Mouse (Mus musculus) CH12F3 (cell line): Measurements from ENCODE around the gene Derl3.

ENCODE experiments used
- in situ Hi-C: fragments of 300-500 bp; cut with MboI; formaldehyde crosslinking; loops from 2 replicates; pipeline ENCODE4 v1.14.3; 2020; ENCODE audit warnings: low sequenced_read_pairs

The Derl3 gene

DNA sequence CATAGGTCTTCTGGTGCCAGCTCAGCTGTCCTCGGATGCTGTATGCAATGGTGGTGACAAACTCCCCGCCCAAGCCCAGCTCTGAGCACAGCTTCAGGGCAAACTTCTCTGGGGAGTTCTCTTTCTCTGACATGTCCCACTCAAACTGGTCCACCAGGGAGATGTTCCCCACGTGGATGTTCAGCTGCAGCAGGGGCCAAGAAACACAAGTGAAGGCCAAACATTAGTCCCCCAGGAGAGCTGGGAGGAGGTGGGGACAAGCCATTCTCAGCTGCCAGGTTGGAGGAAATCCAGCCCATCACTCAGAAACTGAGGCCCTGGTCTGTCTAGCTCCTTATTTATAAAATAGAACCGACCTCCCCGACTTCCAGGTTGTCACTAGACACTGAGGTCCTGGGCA, 11.2 kb downstream of the Derl3 start:
- in situ Hi-C loops = no loop called here

DNA sequence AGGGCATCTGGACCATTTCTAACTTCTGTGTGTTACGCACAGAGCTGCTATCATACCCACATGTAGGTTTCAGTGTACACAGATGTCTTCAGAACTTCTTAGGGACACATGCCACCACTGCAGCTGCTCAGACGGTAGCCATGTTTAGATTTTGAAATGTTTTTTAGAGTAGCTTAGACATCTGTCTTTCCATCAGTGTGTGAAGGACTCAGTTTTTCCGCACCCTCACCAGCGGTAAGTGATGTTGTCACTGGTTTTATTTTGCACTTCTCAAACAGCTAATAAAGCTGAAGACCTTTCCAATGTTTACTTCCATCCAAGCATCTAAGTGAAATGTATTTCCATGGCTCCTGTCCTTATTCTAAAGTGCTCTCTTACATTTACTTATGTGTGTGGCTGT, 13.7 kb downstream of the Derl3 start:
- in situ Hi-C loops = no loop called here

DNA sequence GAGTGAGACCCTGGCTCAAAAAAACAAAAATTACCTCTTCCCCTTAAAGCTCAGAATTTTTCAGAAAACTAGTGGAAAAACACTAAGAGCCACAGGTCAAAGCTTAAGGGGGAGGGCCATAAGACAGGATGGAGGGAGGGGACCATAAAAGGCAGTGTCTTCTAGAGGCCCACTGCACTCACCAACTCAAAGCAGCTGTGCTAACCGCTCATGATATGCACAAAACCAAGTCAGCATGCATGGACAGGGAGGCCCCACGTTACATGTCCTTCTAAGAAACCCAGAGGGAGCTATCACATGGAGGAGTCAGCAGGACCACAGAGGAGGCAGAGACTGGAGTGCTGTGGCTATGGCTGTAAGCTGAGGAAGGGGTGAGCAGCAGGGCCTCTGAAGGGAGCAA, 17.5 kb downstream of the Derl3 start:
- in situ Hi-C loops = no loop called here

DNA sequence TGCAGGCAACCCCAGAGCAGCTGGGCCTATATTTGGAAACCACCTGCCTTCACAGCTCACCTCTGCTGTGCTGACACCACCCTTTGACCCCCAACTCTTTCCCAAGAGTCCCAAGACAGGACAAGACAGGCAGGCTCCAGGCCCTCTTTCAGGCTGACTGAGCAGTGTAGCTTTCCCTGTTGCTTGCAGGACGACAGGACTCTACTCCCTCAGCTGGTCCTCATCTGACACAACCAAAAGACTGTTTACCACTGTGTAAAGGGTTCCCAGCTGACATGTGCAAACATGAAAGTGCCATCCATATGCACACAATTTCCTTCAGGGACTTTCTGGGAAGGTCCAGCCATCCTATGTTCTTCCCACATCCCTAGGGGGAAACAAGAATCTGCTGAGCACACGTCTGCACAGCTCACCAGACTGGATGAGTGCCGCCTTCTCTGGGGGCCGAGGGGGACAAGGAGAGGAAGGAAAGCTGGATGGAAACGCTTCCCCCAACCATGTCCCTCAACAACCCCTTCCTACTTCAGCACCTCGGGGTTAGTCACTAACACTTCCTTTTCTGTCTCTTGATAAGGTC, 19.9 kb downstream of the Derl3 start:
- in situ Hi-C loops = no loop called here

DNA sequence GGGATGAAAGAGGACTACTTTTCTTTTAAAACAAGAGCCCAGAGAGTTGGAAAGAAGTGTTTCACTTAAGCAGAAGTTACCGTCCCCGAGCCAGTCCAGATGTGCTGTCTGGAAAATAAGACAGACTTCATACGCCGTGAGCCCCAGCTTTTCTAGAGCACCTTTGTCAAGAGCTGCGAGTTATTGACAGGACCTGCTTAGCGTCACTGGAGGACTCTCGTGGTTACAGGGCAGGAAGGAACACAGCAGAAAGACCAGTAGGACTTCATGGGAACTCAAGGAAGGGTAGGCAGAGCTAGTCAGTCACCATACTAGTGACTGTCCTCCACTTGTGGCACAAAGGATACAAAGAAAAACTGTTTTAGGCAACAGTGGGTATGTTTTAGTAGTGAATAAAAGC, 22.3 kb downstream of the Derl3 start:
- in situ Hi-C loops = no loop called here

DNA sequence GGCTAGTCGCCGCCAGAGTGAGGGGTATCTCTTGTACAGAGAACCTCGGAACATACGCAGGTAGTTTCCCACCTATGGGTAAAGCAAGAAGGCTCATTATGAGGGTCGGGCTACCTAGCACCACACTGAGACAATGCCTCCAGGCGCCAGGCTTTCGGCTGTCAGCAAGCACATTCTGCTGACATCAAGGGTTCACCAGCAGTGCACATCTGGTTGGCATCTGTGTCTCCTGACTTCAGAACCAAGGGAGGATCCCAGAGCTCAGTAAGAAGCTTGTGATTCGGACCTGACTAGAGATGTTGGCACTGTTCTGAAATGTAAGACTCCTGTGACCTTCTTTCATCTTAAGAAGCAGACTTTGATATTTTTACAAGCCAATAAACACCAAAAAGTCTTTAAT, 23.6 kb downstream of the Derl3 start:
- in situ Hi-C loops = no loop called here

DNA sequence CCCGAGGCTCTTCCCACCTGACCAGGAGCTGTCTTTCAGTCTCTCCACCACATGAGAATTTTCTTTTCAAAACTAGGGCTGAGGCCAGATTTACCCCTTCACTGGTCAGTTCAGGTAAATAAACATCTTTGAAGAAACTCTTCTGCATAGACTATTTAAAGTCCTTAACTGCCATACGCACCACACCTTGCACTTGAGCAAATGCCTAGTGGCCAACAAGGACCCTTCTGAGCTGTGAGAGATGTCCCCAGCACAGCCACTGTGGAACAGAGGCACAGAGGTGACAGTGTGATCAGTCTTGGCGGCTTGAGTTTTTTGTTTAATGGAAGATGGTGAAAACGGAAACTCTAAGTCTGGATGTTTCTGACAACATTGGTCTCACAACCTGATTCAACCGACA, 25.8 kb downstream of the Derl3 start:
- in situ Hi-C loops = no loop called here

DNA sequence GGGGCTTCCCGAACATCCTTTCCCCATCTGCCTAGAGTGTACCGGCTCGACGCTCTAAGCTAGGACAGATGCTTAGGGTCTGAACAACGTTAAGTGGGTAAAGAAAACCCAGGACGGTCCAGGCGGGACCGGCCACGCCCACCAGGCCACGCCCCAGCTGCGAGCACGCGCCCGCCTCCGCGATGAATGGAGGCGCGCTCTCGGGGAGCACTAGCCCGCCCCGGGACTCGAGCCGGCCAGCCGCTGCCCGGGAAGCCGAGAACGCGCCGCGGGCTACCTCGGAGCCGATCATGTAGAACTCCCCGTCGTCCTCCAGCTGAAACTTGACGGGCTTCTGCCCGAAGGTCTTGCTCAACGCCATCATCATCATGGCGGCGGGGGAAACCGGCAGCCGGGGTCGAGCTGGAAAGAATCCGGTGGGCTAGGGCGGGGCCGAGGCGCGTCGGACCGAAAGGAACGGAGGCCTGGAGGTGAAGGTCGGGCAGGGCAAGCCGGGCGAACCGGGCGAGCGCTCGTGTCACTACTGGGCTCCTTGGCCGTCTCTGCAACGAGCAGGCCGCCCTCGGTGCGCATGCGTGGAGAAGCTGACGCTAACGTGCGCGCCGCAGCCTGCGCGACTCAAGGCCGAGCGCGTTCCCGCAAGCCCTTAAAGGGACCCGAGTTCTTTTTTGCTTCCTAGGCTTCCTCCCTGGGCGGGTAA, 28.0 kb downstream of the Derl3 start, which contains the start of gene Smarcb1:
Smarcb1 (minus strand) TSS at position 592 of the 700 bp plus-strand sequence.
- in situ Hi-C loops = no loop called here

DNA sequence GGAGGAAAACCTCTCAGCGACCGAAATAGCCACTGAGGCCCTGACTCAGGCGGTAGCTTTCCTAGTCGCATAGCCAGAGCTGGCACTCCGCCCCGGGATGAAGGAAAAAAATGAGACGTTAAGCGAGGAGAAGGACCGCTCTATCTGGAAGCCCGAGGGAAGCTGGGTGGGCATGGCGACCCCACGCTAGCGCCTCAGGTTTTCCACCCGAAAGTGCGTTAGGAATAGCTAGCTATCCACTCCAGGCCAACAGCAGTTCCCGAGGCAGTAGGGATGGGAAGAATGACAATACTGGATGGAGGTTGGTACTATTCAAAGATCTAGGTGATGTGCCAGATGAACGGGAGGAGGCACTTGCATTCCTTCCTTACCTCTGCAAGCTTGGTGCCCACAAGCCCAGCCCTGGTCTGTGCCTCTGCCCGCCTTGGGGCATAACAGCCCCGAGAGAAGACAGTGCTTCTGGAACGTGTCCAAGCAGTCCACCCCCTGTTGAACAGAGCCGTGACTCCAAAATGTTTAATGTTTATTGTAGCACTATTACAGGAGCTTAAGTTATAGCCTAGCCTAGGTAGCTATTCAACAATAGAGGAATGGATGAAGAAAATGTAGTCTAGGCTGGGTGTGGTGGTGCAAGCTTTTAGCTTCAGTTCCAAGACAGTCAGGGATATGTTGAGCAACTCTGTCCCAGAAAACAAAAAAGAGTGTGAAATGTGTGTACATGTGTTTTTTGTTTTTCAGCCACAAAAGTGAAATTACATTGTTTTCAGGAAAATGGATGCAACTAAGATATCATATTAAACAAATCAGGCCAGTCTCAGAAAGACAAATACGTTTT, 28.7 kb downstream of the Derl3 start:
- in situ Hi-C loops = no loop called here

DNA sequence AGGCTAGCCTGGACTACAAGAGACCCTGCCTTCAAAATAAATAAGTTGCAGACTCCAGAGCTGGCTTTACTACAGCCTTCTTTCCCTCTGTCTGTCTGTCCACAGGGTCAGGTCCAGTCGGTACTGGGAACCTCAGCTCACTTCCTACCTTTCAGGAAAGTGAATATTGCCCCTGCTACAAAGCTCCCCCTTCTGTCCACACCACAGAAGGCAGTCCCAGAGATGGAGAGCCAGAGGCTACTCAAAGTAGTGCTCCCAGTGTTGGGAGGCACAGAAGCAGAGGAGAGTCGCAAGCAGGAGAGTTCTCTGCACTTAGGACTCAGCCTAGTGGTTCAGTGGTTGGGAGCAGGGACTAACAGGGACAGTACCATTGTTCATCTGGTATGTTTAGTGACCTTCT, 31.1 kb downstream of the Derl3 start:
- in situ Hi-C loops = no loop called here

DNA sequence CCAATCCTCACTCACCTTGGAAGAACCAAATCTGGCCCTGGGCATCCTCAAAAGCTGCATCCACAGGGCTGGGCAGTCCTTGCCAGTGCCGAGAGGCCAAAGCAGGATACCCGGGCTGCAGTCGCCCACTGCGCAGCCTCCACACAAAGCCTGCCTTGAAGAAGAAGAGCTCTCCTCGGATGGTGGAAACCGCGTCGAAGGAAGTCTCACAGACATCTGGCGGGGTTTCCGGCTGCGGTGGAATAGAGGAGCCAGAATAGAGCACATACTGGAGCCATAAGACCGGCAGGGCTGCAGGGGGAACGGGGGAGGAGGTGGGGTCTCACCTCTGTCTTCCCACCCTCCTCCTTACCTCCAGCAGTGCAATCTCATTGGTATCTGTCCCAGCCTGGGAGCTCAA, 33.2 kb downstream of the Derl3 start:
- in situ Hi-C loops = no loop called here

DNA sequence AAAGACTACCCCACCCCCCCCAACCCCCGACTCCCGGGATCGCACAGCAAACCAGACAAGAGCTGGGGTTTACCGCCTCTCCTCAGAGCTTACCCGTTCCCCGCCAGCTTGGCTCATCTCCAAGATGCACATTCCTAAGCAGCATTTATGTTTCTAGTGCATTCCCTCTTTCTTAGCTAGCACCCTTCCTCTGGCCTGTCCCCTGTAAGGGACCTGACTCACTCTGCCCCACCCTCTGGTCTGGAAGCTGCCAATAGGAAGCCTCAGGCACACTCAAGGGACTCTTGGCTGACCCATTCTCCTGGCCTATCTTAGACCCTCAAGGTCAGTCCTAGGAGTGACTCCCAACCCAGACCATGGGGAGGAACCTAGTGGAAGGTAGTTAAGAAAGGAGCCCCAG, 37.1 kb downstream of the Derl3 start:
- in situ Hi-C loops = no loop called here

DNA sequence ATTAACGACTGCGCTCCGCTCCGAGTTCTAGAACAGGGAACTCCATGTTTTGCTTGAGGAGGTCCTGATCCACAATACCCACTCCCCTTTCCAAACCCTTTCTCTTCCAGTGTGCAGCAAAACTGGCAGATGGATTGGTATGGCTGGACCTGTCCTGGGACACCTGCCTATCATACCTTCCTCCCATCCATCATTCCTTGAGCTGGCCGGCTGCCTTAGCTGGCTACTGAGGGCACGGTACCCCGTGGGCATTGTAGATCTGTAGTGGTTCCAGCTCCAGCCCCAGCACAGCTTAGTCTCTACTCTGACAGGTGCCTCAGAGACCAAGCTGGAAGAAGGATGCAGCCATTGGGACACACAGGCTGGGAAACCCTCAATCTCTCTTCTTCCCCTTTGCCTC, 38.1 kb downstream of the Derl3 start:
- in situ Hi-C loops = no loop called here

DNA sequence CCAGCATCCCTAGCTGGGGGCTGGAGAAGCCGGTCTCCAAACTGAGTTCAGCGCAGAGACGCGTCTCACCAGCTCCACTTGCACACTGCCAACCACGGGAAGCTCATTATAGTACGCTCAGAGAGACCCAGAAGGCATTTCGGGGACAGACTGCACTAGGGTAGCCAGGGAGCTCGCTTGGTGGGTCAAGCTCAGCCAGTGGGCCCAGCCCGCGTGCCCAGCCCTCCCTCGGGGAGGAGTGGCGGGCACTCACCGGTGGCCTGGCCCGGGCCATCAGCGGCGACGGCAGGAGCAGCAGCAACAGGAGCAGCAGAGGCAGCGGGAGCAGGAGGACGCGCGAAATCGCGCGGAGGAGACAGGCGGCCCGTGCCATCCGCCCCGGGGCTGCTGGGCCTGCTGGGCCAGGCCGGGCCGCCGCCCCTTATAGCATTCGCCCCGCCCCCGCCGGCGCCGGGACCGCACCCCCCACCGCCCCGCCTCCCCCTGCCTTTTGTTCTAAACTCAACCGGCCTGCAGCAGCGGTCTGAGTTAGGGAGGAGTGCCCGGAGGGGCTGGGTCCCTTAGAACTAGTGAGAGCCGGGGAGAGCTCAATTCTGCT, 39.0 kb downstream of the Derl3 start:
- in situ Hi-C loops = no loop called here

DNA sequence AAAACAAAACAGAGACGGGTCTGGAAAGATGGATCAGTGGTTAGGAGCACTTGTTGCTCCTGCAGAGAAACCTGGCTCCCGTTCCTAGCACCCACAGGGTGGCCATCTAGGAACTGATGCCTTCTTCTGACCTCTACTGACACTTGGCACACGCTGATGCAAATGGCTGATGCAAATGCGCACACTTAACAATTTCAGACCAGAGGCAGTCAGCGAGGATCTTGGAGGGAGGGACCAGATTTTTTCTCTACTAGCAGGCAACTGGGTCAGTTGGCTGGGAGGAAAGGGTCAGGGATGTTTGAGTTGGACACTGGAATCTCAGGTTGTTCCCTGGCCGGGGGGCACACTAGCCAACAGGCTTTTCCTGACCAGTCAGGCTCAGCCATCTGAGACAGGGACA, 39.7 kb downstream of the Derl3 start, which contains the start of gene Chchd10:
Chchd10 (plus strand) TSS at position 240 of the 400 bp plus-strand sequence.
- in situ Hi-C loops = no loop called here

DNA sequence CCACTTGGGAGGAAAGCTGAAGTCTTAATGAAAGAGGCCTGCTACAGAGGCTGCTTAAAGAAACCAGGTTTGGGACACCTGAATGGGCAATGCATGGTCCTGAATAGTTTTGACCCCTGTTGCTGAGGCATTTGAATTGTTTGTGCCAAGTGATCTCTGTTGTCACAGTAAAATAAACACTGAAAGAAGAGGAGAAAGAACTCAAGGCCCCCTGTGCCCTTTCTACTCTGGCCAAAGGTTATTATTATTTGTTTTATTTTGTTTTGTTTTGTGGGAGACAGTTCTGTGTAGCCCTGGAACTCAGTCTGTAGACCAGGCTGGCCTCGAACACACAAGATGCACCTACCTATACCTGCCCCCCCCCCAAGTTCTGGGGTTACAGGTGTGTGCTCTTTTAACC, 41.8 kb downstream of the Derl3 start:
- in situ Hi-C loops = no loop called here

DNA sequence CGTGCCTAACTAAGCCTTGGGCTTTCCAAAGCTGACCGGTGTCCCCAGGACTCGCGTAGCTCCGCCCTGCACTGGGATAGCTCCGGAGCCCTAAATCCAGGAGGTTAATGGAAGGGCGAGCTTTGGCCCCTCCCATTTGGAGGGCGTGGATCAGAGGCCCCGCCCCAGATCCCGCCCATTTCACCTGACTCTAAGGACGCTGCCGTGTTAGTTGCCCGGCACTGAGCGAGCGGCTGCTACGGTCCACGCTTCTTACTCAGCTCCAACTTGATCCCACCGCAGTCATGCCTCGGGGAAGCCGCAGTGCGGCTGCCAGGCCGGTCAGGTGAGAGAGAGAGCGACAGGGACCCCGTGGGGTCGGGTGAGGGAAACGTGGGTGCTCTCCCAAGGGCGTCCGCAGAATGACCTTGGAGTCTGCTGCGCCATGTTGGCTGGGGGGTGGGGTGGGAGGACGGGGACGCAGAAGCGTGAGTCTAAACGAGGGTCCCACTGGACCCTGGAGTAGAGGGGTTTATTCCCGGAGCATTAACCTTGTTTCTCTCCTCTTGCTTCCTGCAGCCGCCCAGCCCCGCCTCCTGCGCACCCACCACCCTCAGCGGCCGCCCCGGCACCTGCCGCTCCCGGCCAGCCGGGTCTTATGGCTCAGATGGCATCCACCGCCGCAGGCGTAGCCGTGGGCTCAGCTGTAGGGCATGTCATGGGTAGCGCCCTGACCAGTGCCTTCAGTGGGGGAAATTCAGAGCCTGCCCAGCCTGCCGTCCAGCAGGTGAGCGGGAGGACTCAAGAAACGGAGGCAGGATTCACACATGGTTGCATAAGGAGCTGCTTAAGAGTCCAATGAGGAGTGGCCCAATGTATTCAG, 42.7 kb downstream of the Derl3 start, which contains the start of gene Mmp11:
Mmp11 (minus strand) TSS at position 817 of the 862 bp plus-strand sequence.
- in situ Hi-C loops = no loop called here

DNA sequence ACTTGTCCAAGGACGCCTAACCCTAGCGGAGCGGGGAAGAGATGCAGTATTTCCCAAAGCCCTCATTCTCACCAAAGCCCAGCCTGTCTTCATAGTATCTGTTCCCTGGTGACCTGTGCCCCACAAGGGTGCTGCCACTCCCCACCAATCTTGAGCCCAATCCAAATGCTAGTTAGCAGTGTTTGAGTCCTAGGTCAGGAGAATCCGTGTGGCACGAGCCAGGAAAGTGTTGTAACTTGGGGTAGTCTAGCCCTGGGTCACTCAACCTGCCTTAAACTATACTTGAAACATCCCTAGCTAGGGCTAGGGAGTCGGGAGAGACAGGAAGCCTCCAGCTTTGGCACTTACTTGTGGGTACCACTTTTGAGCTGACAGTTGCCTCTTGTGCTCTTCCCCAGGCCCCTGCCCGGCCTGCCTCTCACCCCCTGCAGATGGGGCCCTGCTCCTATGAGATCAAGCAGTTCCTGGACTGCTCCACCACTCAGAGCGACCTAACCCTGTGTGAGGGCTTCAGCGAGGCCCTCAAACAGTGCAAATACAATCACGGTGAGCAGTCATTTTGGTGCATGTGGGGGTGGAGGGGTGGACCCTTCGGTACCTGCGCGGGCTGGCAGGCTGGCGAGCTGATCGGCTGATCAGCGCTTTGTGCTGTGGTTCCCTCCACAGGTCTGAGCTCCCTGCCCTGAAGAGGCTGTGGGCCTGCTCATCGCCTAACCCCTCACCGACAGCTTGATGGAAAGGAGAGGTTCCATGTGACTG, 43.9 kb downstream of the Derl3 start:
- in situ Hi-C loops = no loop called here

DNA sequence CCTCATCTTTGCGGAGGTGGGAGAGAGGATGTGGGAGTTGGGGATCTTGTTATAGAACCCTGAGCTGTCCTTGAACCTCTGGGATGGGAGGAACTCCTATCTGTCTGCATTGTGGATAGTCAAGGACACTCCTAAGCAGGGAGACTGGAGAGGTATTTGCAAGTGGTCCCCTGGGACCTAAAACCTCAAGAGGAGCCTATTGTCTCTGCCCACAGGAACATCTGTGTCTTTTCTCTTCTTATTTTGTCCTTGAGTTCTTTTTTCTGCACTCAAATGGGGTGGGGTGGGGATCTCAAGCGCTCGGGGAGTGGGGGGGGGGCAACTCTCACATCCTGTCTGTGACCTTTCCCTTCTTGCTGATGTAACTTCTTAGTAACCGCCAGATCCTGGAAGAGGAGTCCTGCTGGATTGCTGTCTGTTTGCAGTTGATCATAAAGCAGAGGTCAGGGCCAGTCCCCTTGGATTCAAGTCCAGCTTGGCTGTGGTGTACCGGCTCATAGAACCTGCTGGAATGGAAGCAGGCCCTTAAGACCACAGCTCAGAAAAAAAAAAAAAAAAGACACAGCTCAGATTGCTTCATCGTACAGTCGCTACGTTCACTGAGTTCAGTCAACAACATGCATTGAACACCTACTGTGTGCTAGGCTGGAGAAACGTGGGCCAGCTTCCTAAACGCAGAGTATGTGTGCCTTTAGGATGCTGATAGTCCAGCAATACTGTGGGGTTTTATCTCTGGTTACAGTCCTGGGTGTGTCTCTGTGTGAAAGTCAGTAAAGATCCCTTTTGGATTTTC, 44.8 kb downstream of the Derl3 start:
- in situ Hi-C loops = no loop called here
